Mouse (Mus musculus): ENCODE measurements around the gene Pgpep1.

Pgpep1 gene

GRCm38 (mm10) chr8:70689892-70690390 is 29.8 kb upstream of the Pgpep1 start:
- no peak for DNase-seq (ENCODE audit: low read depth, low spot score)

DNA sequence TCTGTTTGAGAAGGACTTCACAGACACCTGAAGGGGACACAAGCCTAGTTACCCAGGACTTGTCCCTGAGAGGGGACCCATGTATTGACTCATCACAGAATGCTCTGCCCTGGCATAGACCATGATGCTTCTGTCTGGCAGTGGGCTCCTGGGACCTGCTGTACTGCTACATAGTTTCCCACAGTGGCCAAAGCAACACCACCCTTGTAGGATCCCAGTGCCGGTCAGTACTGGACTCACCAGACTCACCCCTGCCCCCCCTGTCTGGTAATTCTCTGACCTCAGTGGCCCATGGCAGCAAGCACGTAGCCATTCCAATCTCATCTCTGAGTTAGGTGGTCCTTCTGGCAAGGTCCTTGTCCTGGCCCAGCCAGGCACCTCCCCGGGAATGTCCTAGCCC is 27.9 kb upstream of the Pgpep1 start:
- DNase-seq (ENCODE audit: low read depth, low spot score), result no peak

DNA sequence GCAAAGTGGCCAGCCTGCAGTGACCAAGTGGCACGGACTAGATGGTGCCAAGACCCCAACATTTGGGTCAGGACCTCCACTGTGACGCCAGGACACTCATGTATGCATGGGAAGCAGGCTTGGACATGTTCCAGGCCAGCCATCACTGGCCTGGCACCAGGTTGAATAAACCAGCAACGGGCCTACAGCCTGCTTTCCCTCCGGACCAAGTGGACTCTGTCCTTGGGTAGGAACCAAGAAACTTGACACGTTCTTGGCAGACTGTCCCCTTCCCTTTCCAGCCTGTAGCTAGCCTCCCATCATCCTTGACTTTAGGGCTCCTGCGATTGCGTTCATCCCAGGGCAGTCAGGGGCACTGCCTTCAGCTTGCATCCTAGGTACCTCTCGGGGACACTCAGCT is 27.4 kb upstream of the Pgpep1 start:
- no peak for DNase-seq (ENCODE audit: low read depth, low spot score)

DNA sequence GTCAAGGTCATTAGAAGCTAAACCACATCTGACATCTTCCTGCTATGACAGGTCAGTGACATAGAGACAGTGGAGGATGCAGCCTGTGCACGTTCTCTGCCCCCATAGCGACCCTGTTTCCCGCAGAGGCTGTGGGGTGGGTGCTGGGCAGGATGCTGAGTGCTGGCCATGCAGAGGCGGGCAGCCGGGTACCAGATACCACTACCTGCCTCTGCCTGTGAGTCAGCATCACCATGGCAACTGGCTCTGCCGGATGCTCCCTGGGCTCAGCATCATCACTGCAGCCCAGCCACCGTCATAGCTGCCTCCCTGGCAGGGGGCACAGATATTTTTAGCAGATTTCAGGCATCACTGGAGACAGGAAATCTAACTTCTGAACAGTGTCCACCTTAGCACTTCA is 24.1 kb upstream of the Pgpep1 start:
- DNase-seq (ENCODE audit: low read depth, low spot score), result no peak

DNA sequence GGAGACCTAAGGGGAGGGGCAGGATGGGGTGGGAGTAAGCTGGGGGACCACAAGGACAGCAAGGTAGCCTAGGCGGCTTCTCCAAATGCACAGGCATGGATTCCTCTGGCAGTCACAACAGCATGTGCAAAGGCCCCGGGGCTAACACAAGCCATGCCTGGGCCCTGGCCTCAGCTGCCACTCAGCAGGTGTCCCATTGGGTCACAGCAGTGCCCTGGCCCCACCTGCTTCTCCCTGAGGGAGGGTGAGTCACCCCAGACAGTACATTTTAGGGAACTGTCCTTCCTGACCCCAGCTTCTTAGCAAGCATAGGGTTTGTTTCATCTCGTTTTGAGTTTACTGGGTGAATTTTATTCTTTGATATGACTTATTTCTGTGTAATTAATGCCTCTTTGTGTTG is 22.5 kb upstream of the Pgpep1 start:
- no peak for DNase-seq (ENCODE audit: low read depth, low spot score)

DNA sequence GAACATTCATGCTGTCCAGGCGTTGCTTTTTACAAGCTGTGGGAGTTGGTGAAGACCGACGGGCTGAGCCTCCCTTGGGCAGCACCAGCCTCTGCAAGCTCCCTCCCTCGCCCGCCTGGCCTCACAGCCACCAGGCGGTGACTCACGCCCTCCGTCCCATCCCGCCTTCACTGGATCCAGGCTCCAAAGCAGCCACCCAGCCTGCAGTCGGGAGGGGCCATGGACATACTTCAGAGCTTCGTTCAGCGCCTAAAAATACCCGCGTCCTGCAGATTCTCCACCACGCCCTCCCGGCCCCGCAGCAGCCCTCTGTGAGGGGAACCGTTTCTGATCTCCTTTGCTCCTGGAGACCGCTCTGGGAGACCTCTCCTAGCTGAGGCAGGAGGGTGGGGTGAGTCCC is 22.0 kb upstream of the Pgpep1 start:
- no peak for DNase-seq (ENCODE audit: low read depth, low spot score)

DNA sequence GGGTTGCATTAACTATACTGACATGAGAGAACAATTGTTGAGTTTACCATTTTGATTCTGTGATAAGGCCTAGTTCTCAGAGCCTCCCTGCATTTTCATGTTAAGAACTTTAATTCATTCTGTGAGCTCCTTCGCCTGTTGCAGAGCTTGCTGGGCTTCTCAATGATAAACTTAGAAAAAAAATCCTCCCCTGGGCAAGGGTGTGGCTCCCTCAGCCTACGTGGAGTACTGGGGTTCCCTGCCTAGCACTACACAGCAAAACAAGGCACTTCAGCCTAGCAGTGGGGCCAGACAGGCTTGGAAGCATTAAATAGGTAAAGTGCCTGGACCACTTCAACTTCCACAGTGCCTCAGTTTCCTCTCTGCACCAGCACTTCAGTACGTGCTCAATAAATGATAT is 21.2 kb upstream of the Pgpep1 start:
- DNase-seq (ENCODE audit: low read depth, low spot score), result no peak

DNA sequence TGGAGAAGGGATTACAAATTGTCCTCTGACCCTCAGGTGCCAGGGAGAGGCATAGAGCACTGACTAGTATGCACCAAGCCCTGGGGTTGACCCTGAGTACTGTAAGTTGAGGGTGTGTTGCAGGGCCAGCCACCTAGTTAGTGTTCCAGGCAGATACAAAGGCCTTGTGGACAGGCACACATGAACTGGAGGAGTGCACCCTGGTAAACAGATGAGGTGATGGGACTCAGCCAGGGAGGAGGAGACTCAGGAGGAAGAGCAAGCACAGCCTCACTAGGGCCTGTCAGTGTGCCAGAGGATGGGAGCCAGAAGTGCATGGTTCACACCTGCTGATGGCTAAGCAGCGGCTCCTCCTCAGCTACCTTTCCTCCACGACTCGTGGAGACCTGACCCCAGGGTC is 19.9 kb upstream of the Pgpep1 start:
- no peak for DNase-seq (ENCODE audit: low read depth, low spot score)

DNA sequence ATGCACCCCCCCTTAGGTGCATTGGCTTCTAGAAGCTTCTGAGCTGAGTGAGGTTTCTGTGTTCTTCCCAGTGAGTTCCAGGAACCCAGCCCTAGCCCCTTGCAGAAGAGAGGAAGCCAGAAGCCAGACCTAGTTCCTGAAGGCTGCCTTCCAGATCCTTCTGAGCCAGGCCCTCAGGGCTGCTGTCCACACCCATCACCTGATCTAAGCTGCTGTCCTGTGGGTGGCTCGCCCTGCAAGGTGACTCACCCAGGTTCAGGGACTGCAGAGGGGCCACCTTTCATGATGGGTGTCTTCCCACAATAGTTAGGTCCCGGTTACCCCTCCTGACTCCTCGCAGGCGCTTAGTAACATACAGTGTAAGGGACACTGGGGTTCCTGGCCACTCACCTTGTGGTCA is 19.2 kb upstream of the Pgpep1 start:
- no peak for DNase-seq (ENCODE audit: low read depth, low spot score)

DNA sequence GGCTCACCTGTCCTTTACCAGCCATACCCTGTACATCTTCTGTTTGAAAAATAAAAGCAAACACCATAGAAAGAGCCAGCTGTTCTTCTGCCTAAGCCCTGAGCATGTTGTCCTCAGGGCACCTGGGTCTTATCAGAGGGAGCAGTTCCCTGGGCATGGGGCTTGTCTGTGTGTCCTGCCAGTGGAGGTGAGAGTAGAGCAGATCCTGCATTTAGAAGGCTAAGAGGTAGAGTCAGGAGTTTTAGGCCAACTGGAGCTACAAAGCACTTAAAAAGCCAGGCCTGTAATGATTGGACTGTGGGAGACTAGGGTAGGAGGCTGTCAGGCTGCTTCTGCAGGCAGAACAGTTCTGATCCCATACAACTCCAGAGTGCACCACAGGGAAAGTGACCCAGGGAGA is 18.5 kb upstream of the Pgpep1 start:
- no peak for DNase-seq (ENCODE audit: low read depth, low spot score)

DNA sequence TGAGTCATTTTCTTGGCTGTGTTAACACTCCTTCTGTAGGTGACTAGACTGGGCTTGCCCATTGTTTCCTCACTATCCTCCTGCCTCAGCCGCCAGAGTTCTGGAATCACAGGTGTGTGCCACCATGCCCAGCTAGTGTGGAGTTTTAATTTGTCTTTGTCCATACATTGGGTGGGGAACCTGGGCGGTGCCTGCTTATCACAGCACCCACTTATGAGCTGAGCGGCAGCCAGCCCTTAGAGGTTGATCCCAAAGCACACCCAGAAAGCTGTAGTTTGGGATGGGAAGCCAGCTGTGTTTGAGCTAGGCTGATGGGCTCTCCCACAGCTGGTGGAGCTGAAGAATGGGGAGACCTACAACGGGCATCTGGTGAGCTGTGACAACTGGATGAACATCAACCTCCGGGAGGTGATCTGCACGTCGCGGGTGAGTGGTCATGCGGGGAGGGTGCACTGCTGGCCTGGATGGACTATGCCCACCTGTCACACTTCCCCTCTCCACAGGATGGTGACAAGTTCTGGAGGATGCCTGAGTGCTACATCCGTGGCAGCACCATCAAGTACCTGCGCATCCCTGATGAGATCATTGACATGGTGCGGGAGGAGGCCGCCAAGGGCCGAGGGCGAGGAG is 17.4 kb upstream of the Pgpep1 start:
- no peak for DNase-seq (ENCODE audit: low read depth, low spot score)

DNA sequence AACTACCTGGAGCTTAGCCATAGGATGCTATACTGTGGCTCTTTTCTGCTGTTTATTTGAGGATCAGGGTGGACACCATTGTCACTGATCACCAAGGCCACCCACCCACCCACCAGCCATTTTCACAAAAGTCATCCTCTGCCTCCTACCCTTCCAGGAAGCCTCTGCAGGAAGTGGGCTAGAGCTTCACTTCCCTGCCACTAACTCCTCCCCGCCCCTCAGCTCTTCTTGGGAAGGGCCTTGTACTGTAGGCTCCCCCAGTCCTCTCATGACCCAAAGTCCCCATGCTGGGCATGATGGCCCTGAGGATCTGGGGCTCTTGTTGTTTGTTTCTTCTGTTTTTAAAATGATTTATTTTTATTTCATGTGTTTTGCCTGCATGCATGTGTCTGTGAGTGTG is 15.1 kb upstream of the Pgpep1 start:
- DNase-seq (ENCODE audit: low read depth, low spot score), result no peak

GRCm38 (mm10) chr8:70674716-70675115 is 14.5 kb upstream of the Pgpep1 start:
- no peak for DNase-seq (ENCODE audit: low read depth, low spot score)

DNA sequence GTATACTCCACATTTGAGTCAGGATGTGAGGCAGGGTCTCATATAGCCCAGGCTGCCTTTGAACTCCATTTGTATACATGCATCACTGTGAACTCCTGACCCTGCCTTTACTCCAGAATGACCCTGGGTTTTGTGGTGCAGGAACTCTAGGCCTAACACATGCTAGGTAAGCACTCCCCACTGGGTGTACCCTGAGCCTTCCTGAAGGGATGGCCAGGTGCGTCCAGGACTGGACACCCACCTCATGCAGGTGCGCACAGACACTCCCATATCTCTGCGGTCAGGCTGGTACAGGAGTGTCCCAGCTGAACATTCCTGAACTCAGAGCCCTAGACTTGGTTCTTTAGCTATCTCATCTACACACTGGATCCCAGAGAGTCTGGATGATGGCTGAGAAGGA is 13.9 kb upstream of the Pgpep1 start:
- DNase-seq (ENCODE audit: low read depth, low spot score), result no peak

GRCm38 (mm10) chr8:70673079-70673856 is 13.1 kb upstream of the Pgpep1 start, which contains the start of gene Lsm4:
Gene Lsm4, plus strand, starts transcription at chr8:70673248.
- DNase-seq (ENCODE audit: low read depth, low spot score), result peak; percentile 98

DNA sequence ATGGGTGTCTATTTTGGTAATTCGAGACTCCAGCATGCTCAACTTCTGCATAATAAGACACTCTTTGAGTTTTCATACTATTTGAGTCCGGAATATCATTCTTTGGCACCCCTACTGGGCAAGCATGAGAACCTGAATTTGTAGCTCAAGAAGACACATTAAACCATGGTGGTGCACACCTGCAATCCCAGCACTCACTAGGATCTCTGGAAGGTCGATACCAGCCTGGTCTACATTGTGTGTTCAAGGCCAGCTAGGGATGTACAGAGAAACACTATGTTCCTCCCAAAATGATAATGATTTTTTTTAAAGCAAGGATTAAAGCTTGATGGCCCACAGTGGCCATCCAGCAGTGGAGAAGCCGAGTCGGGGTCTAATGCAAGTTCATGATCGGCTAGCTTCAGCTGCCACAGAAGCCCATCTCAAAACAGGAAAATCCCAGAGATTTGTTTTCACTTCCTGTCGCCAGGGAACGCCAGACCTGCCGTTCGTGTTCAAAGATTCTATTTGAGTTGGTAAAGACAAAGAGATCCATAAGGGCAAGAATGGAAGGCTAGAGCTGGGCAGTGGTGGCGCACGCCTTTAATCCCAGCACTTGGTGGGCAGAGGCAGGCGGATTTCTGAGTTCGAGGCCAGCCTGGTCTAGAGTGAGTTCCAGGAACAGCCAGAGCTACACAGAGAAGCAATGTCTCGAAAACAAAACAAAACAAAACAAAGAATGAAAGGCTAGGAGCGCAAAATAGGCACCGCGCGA is 12.3 kb upstream of the Pgpep1 start:
- DNase-seq (ENCODE audit: low read depth, low spot score), result no peak

DNA sequence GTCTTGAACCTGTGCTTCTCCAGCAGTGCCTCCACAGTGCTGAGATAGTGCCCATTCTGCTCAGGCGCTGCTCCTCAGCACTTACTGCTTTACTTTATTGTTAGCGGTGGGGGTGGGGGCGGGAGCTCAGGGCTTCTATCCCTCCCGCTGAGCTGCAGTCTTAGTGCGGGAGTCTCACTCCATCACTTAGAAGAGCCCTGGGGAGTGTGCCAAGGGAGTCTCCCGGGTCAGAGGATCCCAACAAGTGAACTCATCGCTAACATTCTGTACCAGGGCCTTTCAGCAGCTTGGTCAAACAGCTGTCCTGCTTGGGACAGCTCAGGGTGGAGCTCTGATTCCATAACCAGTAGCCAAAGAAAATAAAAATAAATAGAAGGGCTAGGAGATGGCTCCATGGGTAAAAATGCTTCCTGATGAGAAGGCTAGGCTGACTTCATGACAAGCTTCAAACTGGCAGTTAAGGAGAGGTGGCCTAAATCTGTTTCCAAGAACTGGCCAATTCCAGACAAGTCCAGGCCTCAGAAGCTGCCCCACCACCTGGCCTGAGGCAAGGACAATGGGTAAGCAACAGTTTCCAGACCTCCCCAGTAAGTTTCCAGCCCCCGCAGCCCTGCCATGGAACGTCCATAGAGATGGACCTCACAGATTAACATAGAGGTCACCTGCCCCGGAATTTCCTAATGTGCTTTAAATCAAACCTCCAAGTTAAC is 11.6 kb upstream of the Pgpep1 start:
- no peak for DNase-seq (ENCODE audit: low read depth, low spot score)

DNA sequence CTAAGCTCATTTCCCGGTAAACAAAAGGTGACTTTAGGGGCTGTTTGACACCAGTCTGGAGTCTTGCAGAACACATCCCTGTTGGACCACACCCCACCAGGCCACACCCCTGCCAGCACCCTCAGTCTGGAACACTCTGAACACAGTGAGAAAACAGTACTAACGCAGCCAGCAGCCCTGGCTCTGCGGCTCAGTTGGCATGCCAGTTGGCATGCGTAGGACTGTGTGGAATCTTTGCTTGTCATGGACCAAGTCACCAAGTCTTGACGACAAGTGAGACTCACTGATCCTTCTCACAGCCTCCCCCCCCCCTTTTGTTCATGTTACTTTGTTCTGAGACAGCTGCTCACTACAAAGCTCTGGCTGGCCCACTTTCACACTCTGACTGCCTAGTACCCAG is 6.9 kb upstream of the Pgpep1 start:
- no peak for DNase-seq (ENCODE audit: low read depth, low spot score)

DNA sequence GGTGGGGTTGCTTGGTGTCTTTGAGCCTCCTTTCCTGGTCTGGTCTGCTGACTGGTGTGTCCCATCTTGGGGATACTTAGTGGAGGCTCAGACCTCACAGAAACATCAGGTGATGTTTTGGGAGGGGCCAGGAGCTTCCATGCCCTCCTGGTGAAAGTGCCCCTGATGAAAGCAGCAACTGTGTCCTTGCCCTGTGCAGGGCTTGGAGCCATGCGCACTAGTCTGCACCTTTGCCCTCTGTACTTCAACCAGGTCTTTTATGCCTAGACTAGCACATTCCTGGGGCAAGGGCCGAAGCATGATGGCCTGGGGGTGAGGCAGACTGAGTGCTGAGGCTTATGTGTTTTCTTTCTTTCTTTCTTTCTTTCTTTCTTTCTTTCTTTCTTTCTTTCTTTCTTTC is 5.4 kb upstream of the Pgpep1 start:
- no peak for DNase-seq (ENCODE audit: low read depth, low spot score)

DNA sequence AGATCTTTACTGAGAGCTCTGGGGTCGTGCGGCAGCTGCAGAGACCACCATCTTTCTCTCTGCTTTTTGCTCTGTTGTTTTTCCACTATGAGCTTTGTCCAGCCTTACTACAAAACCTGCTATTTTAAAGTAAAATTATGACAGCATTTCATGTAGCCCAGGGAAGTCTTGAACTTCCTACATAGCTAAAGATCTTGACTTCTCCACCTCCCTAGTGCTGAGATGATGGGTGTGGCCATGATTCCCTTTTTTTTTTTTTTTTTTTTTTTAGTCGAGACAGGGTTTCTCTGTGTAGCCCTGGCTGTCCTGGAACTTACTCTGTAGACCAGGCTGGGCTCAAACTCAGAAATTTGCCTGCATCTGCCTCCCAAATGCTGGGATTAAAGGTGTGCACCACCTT is 4.4 kb upstream of the Pgpep1 start:
- DNase-seq (ENCODE audit: low read depth, low spot score), result no peak

GRCm38 (mm10) chr8:70663691-70664090 is 3.5 kb upstream of the Pgpep1 start:
- no peak for DNase-seq (ENCODE audit: low read depth, low spot score)
